Mouse (Mus musculus) kidney, postnatal 4 days (tissue): Measurements from ENCODE around the gene Krt2.

Source experiments
- DNase-seq, 2 experiments: peaks; one replicate each; pipeline ENCODE4 v3.0.0; 2021; ENCODE audit warnings: mixed read lengths in 2 of 2

Krt2 gene

DNA sequence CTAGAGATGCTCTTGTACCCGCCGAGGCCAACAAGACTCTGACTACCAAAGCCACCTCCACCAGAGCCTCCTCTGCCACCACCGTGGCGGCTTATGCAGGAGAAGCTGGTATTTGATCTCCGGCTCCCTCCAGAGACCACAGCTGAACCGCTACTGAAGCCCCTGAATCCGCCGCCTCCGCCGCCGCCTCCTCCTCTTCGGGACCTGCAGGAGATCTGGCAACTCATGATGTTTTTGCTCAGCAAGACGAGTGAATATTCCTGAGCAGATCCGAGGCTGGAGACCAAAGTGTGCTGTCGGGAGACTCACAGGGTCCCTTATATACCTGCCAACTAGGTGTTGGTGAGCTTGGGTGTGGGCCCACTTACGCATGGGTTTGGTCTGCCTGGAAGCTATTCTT is at the start of gene Krt2:
TSS of gene Krt2 (minus strand) at position 295 of the 400 bp plus-strand sequence.
- no peak for DNase-seq

DNA sequence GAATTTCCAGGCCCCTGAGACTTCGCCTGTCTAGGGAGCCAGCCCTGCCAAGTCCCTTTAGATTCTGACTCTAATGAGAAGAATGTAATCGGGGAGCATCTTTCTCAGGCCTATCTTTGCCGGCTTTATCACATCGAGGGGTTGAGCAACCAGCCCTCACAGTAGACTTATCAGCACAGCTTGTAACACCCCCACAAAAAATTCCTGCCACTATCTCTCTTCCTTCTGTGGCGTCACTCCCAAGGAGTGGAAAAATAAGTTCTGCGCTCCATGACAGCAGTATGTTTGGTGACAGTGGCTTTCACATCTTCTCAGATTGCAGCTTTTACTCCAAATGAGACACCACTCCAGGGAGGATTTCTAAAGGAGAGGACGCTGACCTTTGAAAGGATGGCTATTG is 48.8 kb upstream of the Krt2 start:
- DNase-seq: no peak

- DNase-seq: peak; percentile 51 to 61
Observed at GRCm38 (mm10) chr15:101860421-101861130, 42.6 kb upstream of the Krt2 start.

DNA sequence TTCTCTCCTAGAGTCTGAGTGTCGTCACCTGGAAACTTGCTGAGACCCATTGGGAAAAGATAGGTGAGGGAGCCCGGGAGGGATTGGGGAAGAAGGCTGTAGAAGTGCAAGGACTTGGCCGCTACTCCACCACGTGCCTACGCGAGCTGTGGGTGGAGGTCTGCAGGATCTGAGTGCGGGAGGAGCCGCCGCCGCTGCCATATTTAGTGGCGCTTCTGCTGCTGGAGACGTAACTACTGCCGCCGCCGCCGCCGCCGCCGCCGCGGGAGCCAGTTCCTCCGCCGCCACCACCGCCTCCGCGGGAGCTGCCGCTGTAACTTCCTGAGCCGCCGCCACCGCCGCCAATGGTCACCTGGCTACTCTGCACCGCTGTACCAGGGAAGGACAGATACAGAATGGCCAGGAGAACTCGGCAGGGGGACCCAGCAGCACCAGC is 41.8 kb upstream of the Krt2 start:
- peak; percentile 64 to 73 for DNase-seq

GRCm38 (mm10) chr15:101858673-101859425 is 40.9 kb upstream of the Krt2 start:
- DNase-seq: peak in 1 of 2 experiments; percentile 32

DNA sequence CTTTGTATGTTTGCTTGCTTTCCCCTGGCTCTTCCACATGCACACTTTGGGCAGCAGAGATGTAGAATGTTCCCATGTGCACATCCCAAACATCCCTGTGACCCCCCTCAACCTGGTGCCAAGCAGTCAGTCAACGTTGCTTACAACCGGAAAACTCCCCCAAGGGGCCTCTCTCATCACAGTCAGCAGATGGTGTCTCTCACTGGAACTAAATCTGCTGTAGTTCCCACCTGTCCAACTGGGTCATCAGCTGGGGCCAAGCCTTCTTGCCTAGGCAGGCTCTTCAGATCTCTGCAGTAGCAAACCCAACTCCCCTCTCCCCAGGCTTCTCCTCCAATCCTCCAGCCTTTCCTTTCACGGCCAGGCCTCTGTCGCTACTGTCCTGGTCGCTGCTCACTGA is 38.7 kb upstream of the Krt2 start:
- no peak for DNase-seq

DNA sequence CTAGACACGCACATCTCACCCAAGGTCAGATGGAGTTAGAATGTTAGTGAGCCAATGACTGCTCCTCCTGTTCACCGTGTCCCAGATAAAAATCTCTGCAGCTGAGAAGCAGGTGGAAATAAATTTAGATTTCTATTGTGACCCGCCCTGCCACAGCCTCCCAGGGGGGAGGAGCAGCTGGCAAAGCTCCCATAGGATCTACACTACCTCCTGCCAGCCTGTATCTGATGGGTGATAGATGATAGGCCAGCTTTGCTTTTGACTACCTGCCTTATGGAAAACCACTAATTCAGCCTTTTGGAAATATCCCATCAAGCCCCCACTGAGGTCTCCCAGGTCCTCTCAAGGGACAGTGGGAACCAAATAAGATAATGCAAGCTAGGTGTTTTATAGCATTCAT is 37.8 kb upstream of the Krt2 start:
- no peak for DNase-seq

- no peak for DNase-seq
Observed at GRCm38 (mm10) chr15:101854294-101854693, 36.3 kb upstream of the Krt2 start.

DNA sequence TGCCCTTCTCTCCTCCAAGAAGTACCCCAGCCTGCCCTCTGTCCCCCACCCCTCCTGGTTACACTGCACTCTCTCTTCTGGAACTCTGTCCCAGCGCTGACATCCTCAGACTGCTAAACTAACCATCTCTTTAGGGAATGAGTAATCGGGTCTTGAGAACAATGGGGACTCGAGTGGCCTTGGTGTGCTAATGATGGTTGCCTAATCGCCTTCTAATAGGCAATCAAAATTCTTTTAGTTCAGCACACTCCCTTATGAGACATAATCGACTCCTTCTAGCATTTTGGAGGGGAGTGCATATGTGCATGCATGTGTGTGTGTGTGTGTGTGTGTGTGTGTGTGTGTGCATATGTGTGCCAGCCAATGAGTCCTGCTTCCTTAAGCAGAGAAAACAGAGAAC is 34.6 kb upstream of the Krt2 start:
- no peak for DNase-seq

- DNase-seq: no peak
Observed at GRCm38 (mm10) chr15:101850694-101851093, 32.7 kb upstream of the Krt2 start, which contains the start of gene Krt1. TSS of gene Krt1 (minus strand) at chr15:101850794.

- peak; percentile 63 to 69 for DNase-seq
Observed at GRCm38 (mm10) chr15:101845971-101846403, 28.0 kb upstream of the Krt2 start.

DNA sequence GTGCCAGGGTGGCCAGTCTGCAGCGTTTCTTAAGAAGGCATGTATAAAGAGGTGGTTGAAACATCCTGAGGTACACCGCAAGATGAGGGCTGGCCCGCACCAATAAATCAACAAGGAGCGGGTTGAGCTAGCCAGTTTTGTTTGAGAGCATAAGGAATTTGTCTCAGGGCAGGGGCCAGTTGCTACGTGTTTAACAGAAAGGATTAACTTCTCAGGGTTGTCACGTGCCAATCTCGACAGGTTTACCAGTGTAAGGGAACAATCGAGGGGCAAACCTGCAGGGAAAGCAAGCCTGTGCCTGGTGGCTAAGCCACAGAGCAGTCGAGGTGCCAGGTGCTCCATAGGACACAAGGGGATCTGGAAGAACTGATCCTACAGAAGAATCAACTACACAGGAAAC is 25.2 kb upstream of the Krt2 start:
- DNase-seq: no peak

GRCm38 (mm10) chr15:101834784-101835328 is 16.9 kb upstream of the Krt2 start:
- no peak for DNase-seq

- no peak for DNase-seq
Observed at GRCm38 (mm10) chr15:101833131-101833530, 15.2 kb upstream of the Krt2 start.

- DNase-seq: no peak
Observed at GRCm38 (mm10) chr15:101829441-101829840, 11.5 kb upstream of the Krt2 start.

GRCm38 (mm10) chr15:101821786-101822185 is 3.8 kb upstream of the Krt2 start:
- DNase-seq: no peak

GRCm38 (mm10) chr15:101803052-101803822 is 14.7 kb downstream of the Krt2 start:
- DNase-seq: no peak

GRCm38 (mm10) chr15:101802296-101802835 is 15.6 kb downstream of the Krt2 start, which contains the start of gene Krt73:
TSS of gene Krt73 (minus strand) at chr15:101802346.
- DNase-seq: no peak

DNA sequence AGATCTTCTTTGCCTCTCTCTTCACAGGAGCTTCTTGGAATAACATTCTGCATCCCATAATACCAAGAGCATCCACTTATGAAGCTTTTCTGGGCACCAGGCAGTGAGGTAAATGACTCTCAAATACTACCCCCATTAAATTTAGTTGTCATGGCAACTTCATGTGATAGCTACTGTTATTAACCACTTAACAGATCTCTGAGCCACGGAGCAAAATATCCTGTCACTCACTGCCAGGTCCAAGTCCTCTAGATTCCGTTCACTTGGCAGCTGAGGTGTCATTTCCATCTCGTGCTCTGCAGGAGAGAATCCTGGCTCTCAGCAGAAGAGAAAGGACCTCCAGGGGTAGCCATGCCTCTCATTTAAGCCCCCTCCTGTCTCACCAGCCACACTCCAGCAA is 27.1 kb downstream of the Krt2 start:
- no peak for DNase-seq

DNA sequence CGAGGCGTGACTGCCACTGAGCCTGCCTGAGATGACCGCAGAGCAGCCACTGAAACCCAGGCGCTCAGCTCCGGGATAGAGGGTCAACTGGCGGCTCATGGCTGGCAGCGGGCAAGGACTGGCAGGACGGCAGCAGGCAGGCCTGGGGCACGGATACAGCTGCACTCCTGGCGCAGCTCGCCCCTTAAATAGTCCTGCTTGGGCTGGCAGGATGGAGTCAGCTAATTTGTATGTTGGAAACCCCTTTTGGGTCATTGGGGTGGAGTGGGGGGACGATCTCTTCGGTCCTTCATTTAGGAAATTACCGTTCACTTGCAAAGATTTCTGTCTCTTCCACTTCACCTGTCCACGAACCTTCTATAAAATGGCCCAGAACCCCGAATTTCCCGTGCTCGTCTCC is 31.6 kb downstream of the Krt2 start, which contains the start of gene Krt72:
TSS of gene Krt72 (minus strand) at position 101 of the 400 bp plus-strand sequence.
- DNase-seq: no peak

DNA sequence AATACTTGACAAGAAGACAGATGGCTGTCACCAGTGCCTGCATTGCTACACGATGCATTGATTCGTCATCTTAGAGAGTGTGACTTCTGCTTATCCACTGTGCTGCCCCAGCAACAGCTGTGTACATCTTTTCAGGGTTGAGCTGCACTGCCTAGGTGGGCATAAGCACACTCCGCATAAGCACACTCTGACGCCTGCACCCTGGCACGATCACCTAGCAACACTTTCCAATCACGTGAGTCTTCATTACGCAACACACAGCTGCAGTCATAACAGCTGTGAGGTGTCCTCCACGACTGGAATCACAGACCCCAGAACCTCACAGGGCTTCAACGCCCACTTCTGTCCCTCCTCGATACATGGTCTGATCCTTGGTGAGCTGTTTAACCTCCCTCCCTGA is 44.5 kb downstream of the Krt2 start:
- no peak for DNase-seq

DNA sequence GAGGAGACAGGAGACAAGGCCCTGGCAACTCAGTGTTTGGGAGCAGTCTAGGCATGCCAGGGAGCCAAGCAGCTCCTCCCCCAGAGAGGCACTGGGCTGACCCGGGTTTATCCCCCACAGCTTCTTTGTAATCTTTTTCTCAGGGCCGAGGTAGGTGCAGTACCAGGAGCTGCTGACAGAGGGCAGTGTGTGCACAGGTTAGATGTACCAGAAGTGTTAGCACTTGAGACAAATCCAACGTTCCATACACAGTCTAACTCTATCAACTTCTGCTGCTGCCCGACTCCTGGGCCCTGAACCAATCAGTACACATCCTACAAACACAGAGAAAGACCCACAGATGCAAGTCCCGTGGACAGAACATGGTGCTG is 45.3 kb downstream of the Krt2 start:
- peak; percentile 93 to 94 for DNase-seq
